Mouse (Mus musculus) B cell, adult 2 months (primary cell): Measurements from ENCODE around the gene Rasgrf1.

Experiments
- DNase-seq, 2 experiments: peaks; one replicate each; pipeline ENCODE4 v3.0.0; 2022

Gene Rasgrf1

DNA sequence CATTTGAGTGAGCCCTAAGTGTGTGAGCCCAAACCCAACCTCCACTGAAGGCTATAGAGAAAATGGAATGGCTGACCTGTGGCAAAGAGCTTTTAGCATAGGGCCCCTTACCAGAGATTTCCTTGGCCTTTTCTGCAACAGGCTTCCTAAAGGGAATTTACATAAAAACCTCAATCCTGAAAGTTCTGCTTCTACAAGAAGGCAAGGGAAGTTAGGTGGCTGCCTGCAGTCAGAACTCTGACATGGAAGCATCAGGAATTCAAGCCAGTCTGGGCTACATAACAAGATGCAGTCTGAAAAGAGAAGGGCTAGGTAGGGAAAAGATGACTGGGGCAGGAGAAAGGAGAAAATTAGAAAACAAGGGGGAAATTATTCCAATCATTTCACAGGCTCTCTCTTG is 1.8 kb upstream of the Rasgrf1 start:
- DNase-seq, result no peak

DNA sequence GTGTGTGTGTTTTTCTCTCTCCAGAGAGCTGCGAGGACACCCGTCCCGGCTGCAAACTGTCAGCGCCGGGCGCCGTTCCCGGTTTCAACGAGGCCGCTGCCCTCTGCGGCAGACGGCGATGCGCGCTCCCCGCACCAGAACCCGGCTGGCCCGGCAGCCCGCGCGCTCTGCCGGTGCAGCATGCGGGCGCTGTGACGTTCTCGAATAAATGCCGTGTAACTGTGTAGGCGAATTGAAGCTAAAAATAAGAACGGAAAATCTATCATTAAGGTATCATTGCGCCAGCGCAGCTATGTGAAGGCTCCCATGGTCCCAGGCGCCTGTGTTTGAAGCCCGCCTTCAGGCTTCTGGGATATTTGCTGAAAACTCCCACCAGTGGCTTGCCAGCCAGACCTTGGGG is 1.1 kb upstream of the Rasgrf1 start:
- DNase-seq, result peak in 1 of 2 experiments; percentile 18

DNA sequence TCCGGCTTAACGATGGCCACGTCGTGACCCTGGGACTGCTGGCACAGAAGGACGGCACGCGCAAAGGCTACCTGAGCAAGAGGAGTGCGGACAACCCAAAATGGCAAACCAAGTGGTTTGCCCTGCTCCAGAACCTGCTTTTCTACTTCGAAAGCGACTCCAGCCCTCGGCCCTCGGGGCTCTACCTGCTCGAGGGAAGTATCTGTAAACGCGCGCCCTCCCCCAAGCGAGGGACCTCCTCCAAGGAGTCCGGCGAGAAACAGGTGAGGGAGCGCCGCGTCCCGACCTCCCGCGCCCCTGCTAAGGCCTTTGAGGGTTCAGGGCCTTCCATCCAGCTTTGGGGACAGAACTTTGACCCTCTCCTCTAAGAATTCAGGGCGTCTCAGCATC is 298 bp downstream of the Rasgrf1 start:
- DNase-seq, result peak; percentile 23 to 35

DNA sequence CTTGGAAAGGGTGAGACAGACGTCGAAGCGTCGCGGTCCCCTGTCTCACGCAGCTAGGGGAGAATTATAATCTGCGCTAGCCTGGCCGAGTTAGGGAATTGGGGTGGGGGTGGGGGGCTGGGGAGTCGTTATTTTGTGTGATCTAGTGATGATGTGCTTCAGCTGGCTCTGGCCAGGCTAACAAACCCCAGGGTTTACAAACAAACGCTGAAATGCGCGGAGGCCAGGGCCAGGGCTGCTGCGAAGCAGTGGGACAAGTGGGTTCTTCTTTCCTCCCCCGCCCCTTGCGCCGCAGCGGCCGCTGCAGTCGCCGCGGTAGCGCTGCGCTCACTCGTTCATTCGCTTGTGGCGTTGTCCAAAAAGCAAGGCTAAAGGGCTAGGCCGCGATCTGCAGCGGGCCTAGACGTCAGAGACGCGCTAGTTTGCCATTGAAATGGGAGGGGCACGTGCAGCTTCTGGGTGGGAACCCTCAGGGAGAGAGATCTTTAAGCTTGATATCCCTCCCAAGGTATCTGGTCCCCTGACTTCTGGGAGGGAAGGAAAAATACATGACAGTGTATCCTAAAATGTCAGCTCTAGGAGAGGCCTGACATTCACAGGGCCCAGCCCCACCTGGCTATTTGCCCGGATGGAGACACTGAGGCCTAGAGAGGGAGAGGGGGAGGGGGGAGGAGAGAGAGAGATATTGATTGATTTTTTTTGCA is 1.2 kb downstream of the Rasgrf1 start:
- DNase-seq, result peak; percentile 24 to 28

DNA sequence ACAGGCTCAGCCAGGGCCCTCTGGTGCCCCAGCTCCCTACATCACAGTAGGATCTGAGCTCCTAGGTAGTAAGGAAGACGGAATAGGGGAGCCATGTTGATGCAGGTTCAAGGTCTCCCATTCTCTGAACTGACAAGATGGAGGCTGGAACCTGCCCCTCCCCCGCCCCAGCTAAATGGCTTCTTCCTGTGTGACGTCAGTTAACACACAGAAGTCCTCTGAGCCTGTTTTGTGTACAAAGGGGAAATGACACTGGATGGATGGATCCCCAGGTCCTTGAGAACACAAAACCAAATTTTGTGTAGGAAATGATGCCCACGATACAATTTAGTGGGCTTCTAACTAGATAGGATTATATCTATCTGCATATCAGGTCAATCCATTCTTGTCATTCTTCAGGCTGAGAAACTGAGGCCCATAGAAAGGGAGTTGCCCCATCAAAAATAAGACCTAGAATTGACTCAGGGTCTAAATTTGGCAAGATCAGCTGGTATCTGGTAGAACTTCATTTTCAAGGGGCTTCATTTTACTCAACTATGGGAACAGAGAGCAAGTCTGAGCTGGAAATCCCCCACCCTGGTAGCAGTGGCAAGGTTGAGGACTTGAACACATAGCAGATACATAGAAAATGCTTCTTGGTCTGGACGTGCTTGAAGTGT is 2.3 kb downstream of the Rasgrf1 start:
- peak in 1 of 2 experiments; percentile 19 for DNase-seq

DNA sequence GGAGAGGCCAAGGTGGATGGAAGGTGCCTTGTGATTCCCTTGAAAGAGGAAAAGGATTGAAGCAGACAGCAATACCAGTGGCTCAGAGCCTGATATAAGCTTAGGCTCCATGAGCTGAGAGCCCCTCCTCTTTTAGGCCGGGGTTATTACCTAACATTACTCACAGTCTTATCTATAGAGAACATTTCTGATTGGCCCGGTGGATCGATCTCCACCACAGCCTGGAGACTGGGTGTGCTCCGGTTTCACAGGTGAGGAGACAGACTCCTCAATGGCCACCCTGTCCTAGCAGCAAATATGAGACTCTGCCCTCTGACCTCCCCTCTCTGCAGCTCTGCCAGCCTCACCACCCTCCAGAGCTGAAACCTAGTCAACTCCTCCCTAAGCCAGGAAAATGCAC is 3.4 kb downstream of the Rasgrf1 start:
- no peak for DNase-seq

DNA sequence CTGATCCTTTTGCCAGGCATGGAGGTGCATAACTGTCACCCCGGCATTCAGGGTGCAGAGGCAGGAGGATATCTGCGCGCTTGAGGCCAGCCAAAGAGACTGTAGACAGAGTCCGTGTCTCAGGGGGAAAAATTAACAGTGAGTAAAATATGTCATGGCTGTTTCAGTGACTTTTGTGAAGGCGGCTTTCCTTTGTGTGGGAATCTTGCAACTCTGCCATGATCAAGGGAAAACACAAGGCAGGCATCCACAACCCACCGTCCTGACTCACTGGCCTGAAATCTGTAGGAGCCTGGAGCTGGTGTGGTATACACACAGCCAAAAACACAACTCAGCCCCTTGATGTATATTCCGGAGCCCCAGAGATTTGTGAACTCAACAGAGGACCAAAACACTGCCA is 6.8 kb downstream of the Rasgrf1 start:
- DNase-seq, result no peak

DNA sequence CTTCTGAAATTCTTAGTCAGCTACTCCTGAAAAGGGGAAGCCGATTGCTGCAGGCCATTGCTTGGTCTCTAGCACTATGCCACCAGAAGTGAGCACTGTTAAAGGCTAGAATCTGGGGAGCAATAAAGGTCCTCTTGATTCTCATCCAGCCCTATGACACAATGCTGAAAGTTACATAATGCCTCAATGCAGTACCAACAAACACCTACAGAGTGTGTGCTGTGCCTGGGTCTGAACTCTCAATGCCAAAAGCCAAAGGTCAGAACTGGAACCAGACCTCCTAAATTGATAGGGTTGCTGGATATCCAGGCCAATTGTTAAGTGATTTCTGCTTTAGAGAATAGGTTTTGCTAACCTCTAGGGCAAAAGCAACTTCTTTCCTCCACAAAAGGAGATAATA is 7.7 kb downstream of the Rasgrf1 start:
- DNase-seq, result no peak

DNA sequence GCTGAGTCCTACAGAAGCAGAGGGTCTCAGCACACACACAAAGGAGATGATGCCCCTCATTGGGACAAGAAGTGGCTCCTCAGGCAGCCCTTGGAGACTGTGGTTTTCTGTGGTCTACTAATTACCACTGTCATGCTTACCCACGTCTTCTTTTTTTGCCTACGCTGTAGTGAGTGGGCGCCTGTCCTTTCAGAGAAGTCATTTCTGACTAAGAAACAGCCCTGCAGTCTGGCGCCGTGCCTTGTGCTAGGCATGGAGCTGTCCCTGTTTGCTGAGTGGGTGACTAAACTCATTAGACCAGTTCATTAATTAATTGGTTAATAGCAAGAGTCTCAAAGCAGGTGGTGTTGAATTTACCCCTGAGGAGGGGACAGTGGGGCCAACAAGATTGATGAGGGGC is 9.1 kb downstream of the Rasgrf1 start:
- no peak for DNase-seq

DNA sequence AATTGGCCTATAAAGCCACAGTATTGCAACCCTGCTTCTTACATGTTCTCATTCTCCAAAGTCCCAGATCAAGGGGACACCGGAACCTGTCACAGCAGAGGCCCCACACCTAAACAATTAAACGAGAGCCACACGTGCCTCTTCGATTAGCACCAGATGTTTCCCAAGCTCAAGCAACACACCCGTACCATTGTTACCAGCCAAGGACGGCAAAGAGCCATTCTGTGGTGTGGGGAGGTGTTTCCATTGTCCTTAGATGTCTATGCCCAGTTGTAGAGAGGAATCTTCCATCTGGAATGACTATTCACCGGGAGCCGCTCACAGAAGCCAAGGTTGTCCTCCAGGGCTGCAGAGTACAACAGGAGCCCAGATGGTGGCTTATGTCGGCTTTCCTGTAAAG is 11.4 kb downstream of the Rasgrf1 start:
- DNase-seq, result no peak

DNA sequence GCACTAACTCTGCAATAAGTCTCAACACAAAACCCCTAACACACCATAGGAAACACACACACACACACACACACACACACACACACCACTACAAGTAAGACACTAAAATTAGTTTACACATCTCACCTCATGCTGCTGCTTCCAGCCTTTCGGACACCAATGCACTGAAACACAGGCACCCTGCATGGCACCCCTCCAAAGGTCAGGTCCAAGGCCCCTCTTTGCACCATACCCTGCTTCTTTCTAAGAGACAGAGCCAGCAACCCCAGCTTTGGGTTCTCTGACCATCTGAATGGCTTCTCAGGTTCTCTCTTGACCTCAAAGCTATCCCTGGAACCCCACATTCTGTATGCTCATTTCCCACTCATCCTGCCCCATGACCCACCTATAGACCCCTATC is 13.0 kb downstream of the Rasgrf1 start:
- DNase-seq, result no peak

DNA sequence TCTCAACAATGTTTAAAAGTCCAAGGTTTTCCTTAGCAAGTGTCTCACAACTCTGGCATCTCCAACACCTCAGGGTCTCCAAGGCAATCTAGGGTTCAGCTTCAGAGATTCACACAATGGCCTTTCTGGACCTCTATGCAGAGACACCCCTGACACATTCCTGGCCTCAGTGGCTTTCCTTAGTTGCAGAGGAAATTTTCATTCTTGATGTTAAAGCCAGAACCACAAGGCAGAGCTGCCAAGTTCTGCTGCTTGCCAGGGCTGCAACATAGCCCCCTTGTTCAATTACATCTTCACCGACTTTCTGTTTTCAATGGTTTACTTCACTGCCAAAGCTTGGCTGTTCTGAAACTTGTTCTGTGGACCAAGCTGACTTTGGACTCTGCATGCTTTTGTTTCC is 15.1 kb downstream of the Rasgrf1 start:
- DNase-seq, result no peak

DNA sequence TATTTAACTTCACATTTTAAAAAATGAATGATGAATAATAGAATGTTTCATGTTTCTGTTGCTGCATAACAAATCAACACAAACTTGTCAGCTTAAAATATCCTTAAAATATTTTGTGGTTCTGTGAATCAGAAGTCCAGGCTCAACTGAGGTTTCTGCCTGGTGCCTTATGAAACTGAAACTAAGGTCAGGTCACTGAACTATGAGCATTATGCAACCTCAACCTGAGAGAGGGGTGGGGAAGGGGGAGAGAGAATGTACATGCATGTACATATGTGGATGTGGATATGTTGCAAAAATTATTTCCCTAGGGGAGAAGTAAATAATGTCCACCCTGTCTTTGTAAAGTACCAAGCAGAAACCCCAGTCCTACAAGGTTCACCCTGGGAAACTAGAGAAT is 18.8 kb downstream of the Rasgrf1 start:
- DNase-seq, result no peak

DNA sequence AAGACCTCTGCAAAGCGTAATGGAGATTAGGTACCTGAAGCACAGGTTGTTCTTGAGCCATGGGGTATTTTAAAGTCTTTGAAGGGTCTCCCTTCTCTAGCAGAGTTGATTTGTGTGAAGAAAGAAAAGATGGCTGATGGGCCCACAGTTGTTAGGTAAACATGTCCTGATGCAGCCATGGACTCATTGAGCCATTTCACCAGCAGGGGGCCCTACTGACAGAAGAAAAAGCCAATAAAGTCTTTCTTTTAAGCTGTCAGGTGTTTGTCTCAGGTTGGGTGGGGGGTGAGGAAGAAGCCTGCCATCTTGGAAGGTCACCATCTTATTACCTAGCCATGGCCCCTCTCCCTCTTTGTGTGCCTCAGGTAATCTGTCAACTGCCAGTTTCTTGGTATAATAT is 30.7 kb downstream of the Rasgrf1 start:
- DNase-seq, result peak; percentile 55 to 58

DNA sequence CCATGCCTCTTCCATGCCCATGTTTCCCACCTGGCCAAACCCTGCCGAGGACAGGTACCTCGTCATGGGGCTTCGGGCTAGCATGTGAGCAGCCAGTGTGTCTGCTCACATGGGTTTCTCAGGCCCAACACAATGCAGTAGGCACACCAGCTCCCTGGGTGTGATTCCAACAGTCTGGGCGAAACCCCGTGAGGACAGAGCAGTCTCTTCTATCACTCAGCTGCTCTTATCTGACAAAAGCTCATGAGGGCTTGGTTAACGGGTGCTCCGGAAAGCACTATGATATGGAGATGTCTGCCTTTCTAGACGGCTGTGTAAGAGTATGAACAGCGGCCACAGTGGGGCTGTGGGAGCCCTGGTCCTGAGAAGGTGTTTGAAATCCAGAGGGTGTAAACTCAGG is 37.1 kb downstream of the Rasgrf1 start:
- DNase-seq, result no peak

DNA sequence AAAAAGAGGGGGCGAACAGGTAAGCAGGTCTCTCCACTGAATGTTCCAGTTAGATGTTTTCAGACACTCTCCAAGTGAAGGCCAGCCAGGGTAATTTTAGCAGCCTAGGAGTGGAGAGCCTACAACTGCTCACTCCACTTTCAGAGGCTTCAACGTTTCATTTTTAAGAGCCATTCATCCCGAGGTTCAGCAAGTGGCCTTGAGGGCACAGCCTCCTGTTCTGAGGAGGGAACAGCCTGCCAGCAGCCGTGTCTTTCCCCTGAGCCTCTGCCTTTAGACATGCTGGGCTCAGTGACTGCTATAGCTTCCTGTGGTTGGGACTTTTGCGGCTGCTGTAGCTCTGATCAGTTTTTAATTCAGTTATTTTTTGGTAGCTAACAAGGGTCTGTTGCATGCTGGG is 38.9 kb downstream of the Rasgrf1 start:
- DNase-seq, result no peak

DNA sequence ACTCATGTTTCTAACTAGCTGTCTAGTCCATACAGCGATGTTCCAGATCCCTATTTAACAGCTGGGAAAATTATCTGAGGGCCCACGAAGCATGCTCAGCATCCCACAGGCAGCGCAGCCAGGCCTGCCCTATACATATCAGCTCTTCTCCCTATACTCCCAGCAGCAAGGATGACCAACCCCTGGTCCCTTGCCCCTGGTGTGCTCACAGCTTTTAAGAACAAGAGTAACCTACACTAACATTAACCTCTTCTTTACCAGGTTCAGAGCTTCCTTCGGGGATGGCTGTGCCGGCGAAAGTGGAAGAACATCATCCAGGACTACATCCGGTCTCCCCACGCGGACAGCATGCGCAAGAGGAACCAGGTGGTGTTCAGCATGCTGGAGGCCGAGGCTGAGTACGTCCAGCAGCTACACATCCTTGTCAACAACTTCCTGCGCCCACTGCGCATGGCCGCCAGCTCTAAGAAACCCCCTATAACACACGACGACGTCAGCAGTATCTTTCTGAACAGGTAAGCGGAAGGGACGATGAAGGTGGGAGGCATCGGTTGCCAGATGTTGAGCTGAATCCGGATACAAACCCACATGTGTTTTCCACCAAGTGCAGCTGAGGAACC is 44.0 kb downstream of the Rasgrf1 start:
- DNase-seq, result no peak

DNA sequence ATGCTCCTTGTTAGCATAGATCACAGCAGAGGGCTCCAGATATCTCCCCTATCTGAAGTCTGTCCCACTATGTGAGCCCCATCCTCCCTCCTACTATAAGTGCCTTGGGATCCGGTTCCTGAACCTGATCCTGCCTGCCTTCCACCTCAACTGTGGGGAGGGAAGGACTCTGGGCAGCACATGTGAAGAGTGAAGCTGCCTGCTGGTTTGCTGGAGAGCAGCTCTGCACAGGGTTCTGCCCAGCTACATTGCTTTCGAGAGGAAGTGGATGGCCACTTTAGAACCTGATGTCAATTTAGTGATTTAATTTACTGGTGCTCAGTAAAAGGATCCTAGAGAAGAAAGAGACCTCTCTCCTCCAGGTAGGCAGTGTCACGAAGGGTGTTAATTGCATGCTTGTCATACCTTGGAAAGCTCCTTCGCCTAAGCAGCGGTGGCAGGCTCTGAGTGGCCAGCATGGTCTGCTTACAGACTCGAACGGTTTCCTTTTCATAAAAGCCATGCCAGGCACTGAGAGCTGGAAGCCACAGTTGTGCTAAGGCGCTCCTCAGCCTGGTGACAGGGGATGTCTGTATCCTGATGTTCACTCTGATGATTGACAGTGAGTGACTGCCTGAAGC is 45.3 kb downstream of the Rasgrf1 start:
- DNase-seq, result no peak

DNA sequence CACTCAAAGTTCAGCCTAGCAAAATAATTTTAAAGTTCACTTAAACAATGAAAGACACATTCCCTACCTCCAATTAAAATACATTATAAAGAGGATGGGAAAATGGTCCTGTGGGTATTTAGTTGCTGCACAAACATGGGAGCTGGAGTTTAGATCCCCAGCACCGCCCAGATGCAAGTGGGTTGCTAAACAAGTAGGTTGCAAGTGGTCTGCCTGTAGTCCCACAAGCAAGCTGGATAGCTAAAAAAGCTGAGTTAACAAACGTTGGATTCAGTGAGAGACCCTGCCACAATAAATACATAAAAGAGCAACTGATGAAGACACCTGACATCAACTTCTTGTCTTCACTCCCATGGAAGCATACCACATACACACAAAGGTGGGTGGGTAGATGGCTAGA is 49.3 kb downstream of the Rasgrf1 start:
- DNase-seq, result no peak

DNA sequence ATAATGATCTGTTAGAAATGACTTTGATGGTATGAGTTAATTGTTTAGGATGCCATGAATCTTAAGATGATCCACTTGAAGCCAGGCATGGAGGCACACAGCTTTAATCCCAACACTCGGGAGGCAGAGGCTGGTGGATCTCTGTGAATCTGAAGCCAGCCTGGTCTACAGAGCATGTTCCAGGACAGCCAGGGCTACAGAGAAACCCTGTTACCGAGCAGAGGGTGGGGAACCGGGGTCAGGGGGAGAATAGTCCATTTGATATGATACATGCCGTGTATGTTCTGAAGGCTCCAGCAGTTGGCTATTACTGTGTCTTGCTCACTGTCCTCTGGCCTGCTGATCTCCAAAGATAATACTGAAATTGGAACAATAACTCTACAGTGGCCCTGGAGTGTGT is 54.4 kb downstream of the Rasgrf1 start:
- DNase-seq, result no peak

DNA sequence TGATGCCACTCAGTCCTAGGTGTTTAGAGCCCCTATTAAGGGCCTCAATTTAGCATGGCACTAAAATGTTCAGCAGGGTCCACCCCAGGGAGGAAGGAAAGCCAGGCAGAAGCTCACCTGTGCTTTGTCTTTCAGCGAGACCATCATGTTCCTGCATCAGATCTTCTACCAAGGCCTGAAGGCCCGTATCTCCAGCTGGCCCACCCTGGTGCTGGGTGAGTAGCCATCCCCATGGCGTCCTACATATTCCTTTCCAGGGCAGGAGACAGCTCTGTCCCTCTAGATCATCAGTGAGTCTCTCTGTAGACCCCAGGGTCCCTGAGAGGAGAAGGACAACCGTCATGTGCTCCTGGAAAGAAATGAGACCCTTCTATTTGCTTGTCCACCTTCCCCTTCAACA is 58.0 kb downstream of the Rasgrf1 start:
- no peak for DNase-seq

DNA sequence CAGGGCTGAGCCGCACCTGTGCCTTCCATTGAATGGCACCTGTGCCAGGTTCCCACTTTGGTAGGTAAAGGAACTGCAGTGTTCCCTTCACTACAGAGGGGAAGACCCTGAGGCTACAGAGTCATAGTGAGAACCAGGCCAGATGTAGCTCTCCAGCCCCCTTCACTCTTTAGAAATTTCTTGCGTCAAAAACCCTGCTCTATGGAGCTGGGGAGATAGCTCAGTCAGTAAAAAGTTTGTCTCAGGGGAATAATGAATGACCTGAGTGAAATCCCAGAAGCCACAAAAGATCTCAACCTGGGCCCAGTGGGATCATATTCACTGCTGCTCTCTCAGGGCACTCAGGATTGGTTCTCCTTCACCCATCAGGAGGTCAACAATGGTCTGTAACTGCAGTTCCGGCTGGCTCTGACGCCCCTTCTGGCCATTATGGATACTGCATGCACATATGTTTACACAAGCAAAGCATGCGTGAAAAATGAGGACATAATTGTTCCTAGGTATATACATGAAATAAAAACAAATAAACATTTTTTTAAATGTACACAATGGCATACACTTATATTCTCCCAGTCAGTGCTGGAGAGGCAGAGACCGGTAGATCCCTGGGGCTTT is 59.2 kb downstream of the Rasgrf1 start:
- peak; percentile 35 to 37 for DNase-seq

DNA sequence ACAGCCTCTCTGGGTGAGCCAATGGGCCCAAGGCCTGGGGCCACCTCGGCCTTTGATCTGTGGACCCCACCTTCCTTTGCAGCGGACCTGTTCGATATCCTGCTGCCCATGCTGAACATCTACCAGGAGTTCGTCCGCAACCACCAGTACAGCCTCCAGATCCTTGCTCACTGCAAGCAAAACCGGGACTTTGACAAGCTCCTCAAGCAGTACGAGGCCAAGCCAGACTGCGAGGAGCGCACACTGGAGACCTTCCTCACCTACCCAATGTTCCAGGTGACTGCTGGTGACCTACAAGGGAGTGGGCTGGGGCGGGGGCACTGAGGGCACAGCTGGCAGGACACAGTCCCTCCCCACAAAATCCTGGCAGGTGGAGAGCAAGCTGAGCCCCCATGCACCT is 60.6 kb downstream of the Rasgrf1 start:
- DNase-seq, result no peak
